Mouse (Mus musculus) C2C12 (cell line): Measurements from ENCODE around the gene Lima1.
"Not testable (repeated sequence)": the region's sequence is repeated elsewhere in the genome, so short reads cannot be mapped to it uniquely, and the experiment has no call there.

Experiments
- CTCF ChIP-seq: IDR thresholded peaks from one replicate; pipeline ENCODE4 v1.5.1; 2011; ENCODE audit not compliant: control insufficient read depth, insufficient read depth, insufficient read length
- MAX ChIP-seq: IDR thresholded peaks from one replicate; pipeline ENCODE4 v1.6.1; 2011; ENCODE audit warnings: mild to moderate bottlenecking, control low read depth
- MYOD1 ChIP-seq: IDR thresholded peaks from one replicate; pipeline ENCODE4 v1.6.1; 2011; ENCODE audit warnings: low read depth; ENCODE audit not compliant: control insufficient read depth, insufficient read length
- MYOG ChIP-seq: IDR thresholded peaks from one replicate; pipeline ENCODE4 v1.6.1; 2011; ENCODE audit not compliant: control insufficient read depth, insufficient read length; ENCODE audit errors: extremely low read depth
- USF1 ChIP-seq: IDR thresholded peaks from one replicate; pipeline ENCODE4 v1.6.1; 2011; ENCODE audit warnings: low read depth, mild to moderate bottlenecking, control low read depth, moderate library complexity

DNA sequence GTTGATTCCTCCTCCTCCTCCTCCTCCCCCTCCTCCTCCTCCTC, 102.6 kb downstream of the Lima1 start, which contains the start of gene Cers5:
- not testable (repeated sequence) for TF ChIP-seq CTCF, MYOD1, MYOG, MAX, USF1
